Mouse (Mus musculus) left cerebral cortex, adult 2 months (tissue): ENCODE results near the gene Gpr155. TPM values are rescaled to one million over a fixed set of nuclear protein-coding genes. Genes with fewer than 3 reads are reported as not detected.

ENCODE experiments used
- DNase-seq, 2 experiments: peaks; one replicate each; pipeline ENCODE4 v3.0.0; 2021 to 2022; ENCODE audit warnings: low spot score in 2 of 2, mixed read lengths in 1 of 2; ENCODE audit errors: extremely low spot score in 1 of 2
- H3K27ac ChIP-seq: fragments of 200-600 bp; 2 replicates; pipeline ENCODE4 v1.8.1; 2022
- H3K4me3 ChIP-seq: fragments of 200-600 bp; 2 replicates; pipeline ENCODE4 v1.8.1; 2022
- CTCF ChIP-seq: fragments of 200-600 bp; IDR thresholded peaks from 2 replicates; pipeline ENCODE4 v1.8.1; 2022; ENCODE audit warnings: antibody characterized with exemption, mild to moderate bottlenecking, moderate library complexity
- intact Hi-C: fragments of 180-260 bp; cut with DNase I; formaldehyde crosslinking; loops from one replicate; pipeline ENCODE4 v1.15.1; 2025
- total RNA-seq, 2 experiments: library from RNA; stranded (reverse); gene quantifications; 2 replicates each; pipeline ENCODE4 v1.2.3; 2021

Gene Gpr155
- total RNA-seq, 2 experiments from 2014 or later: 32.1 to 32.9 TPM

DNA sequence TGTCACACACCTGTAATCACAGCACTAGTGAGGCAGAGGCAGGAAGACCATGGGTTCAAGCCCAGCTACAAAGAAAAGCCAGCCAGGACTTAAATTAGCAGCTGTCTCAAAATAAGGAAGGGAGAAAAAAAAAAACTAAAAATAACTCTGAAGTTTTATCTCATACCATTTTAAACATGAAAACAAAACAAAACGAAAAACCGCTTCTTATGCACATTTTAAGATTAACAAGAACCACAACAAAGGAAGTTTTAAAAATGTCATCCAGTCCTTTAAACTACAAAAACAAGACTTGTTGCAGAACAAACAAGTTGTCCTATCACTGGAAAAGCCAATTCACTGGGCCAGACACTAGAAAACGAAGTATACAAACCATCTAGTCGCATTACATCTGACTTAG is 1.2 kb downstream of the Gpr155 start:
- no peak for TF ChIP-seq CTCF
- no peak for DNase-seq
- intact Hi-C loops: no loop called here
- Histone ChIP-seq H3K27ac (no peak overlapping the region; the same call in 1 of the 2 replicates), H3K4me3 (peak overlapping the region; percentile 68)

- Histone ChIP-seq H3K27ac (no peak overlapping the region), H3K4me3 (no peak overlapping the region)
- no peak for DNase-seq
- intact Hi-C loops: no loop called here
- no peak for TF ChIP-seq CTCF
Measured at GRCm38 (mm10) chr2:73380298-73380975, 5.9 kb downstream of the Gpr155 start.

GRCm38 (mm10) chr2:73379656-73380055 is 6.7 kb downstream of the Gpr155 start:
- intact Hi-C loops: no loop called here
- H3K27ac ChIP-seq: no peak overlapping the region
- TF ChIP-seq CTCF: no peak

GRCm38 (mm10) chr2:73378326-73378725 is 8.0 kb downstream of the Gpr155 start:
- Histone ChIP-seq H3K4me3 (no peak overlapping the region), H3K27ac (no peak overlapping the region)
- intact Hi-C loops: no loop called here
- TF ChIP-seq CTCF: no peak
- DNase-seq: no peak

More at GRCm38 (mm10) chr2:73379656-73380055, 6.7 kb downstream of the Gpr155 start:
- no peak overlapping the region for H3K4me3 ChIP-seq
- no peak for DNase-seq

- no peak for TF ChIP-seq CTCF
- Histone ChIP-seq H3K4me3 (no peak overlapping the region), H3K27ac (peak overlapping the region; percentile 63; the same call in 1 of the 2 replicates)
- intact Hi-C loops: no loop called here
- DNase-seq: no peak
Measured at GRCm38 (mm10) chr2:73371530-73372335, 14.6 kb downstream of the Gpr155 start.

DNA sequence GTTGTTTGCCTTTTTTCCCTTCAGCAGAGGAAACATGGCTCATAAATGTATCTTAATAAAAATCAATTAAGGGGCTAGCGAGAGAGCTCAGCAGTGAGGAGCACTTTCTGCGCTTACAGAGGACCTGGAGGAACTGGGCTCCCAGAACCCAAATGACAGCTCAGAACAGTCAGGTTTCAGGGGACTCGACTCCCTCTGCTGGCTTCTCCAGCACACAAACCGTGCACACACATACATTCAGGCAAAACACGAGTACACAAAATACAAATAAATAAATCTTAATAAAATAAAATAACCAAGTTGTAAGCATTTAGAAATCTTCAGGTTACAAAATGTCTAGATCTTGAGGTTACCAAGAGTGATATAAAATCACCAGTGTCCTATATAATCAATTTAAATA is 22.9 kb downstream of the Gpr155 start:
- H3K4me3 ChIP-seq: no peak overlapping the region
- intact Hi-C loops: loop anchor here (5.0 kb wide), 1 partner anchor 41 kb away; no protein-coding TSS in a partner anchor
- no peak; the same call in none of the 2 replicates for TF ChIP-seq CTCF
- DNase-seq: no peak
- H3K27ac ChIP-seq: no peak overlapping the region

DNA sequence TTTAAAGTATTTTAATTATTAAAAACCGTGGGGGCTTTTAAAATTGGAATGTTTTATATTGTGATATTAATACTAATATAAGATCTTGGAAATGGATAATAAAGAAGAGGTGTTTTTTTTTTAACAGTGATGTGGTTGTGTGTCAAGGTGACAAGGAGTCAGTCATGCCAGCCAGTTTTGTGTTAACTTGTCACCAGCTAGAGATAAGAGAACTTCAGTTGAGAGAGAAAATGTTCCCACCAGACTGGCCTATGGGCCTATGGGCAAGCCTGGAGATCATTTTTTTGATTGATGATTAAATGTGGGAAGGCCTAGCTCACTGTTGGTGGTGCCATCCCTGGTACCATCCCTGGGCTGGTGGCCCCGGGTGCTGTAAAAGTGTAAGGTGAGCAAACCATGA is 25.8 kb downstream of the Gpr155 start:
- intact Hi-C loops: loop anchor here (5.0 kb wide), 1 partner anchor 38 kb away; no protein-coding TSS in a partner anchor
- no peak for DNase-seq
- Histone ChIP-seq H3K27ac (no peak overlapping the region), H3K4me3 (no peak overlapping the region)
- TF ChIP-seq CTCF: no peak

DNA sequence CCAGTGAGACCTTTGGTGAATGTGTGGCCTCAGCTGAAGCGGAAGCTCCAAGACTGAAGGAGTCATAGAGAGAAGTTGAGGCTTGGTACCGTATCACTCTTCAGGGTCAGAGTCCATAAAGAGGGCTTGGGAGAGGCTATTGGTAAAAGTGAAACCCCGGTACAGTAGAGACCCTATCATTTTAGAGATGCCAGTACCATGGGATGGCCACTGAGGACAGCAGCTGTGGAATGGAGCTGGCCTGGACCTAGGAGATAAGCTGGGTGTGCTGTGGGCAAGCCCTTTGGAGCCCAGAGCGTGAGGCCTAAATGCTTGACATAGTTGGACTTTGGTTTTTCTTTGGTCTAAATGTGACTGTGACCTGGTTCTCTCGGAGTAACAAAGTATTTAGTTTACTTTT is 26.4 kb downstream of the Gpr155 start:
- no peak for DNase-seq
- Histone ChIP-seq H3K4me3 (no peak overlapping the region), H3K27ac (no peak overlapping the region)
- no peak for TF ChIP-seq CTCF
- intact Hi-C loops: loop anchor here (5.0 kb wide), 1 partner anchor 38 kb away; no protein-coding TSS in a partner anchor

DNA sequence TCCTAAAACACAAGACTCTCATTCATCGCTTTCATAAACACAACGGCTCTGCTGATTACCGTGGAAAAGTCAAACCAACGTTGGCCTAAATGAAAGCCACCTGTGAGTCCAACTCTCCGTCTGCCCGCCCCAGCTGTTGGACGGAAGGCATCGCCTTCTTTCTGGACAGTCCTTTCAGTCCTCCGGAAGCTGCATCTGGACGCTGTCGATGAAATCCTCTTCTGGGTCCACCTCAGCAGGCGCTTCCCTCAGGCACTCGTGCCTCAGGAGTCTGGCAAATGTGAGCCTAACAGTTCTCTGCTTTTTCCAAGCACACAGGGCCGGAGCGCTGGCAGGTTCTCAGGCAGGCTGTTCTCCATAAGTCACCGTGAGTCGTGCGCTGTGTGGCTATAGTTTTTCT is 29.4 kb downstream of the Gpr155 start:
- Histone ChIP-seq H3K27ac (no peak overlapping the region), H3K4me3 (no peak overlapping the region)
- intact Hi-C loops: no loop called here
- DNase-seq: no peak
- TF ChIP-seq CTCF: no peak

- DNase-seq: no peak
- intact Hi-C loops: no loop called here
- Histone ChIP-seq H3K4me3 (no peak overlapping the region), H3K27ac (peak overlapping the region; percentile 64; the same call in 1 of the 2 replicates)
- no peak for TF ChIP-seq CTCF
Measured at GRCm38 (mm10) chr2:73351927-73352374, 34.4 kb downstream of the Gpr155 start.

DNA sequence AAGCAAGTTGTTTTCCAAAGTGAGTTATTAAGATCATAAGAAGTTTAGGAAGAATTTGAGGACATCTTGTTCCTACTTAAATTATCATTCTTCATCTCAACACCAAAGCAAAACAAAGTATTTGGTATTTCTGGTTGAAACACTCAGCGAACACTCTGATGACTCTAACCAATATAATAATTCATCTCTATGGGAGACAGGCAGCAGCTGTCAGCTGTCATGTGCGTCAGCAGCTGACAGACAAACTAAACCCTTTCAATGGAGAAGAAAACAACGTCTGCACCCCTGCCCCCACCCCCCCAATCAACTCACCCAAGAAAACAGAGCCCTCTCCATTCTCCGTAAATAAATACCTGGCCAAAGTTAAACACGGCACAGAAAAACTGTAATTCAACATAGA is 34.9 kb downstream of the Gpr155 start:
- Histone ChIP-seq H3K4me3 (no peak overlapping the region), H3K27ac (peak overlapping the region; percentile 64; the same call in 1 of the 2 replicates)
- intact Hi-C loops: no loop called here
- TF ChIP-seq CTCF: no peak
- DNase-seq: no peak

GRCm38 (mm10) chr2:73348221-73348620 is 38.2 kb downstream of the Gpr155 start:
- intact Hi-C loops: no loop called here
- TF ChIP-seq CTCF: no peak
- H3K27ac ChIP-seq: 0 out of 2 replicates have a peak overlapping the region, but pooled peaks have one; percentile 7
- no peak overlapping the region for H3K4me3 ChIP-seq
- DNase-seq: no peak
